Mouse (Mus musculus) G1E (cell line): ENCODE results near the gene Clmp.

ENCODE experiments used
- CTCF ChIP-seq: IDR thresholded peaks from 2 replicates; pipeline ENCODE4 v1.5.1; 2012; ENCODE audit warnings: low read depth, low read length, inconsistent platforms, mixed read lengths
- GATA1 ChIP-seq: IDR thresholded peaks from 2 replicates; pipeline ENCODE4 v1.6.1; 2012; ENCODE audit warnings: borderline replicate concordance, low read length, inconsistent platforms, mixed read lengths
- GATA2 ChIP-seq: IDR thresholded peaks from 2 replicates; pipeline ENCODE4 v1.6.1; 2012; ENCODE audit warnings: low read depth, low read length, inconsistent platforms, borderline replicate concordance
- POLR2AphosphoS5 ChIP-seq: IDR thresholded peaks from 2 replicates; pipeline ENCODE4 v1.6.1; 2012; ENCODE audit warnings: low read depth, low read length, inconsistent platforms; ENCODE audit not compliant: insufficient replicate concordance

DNA sequence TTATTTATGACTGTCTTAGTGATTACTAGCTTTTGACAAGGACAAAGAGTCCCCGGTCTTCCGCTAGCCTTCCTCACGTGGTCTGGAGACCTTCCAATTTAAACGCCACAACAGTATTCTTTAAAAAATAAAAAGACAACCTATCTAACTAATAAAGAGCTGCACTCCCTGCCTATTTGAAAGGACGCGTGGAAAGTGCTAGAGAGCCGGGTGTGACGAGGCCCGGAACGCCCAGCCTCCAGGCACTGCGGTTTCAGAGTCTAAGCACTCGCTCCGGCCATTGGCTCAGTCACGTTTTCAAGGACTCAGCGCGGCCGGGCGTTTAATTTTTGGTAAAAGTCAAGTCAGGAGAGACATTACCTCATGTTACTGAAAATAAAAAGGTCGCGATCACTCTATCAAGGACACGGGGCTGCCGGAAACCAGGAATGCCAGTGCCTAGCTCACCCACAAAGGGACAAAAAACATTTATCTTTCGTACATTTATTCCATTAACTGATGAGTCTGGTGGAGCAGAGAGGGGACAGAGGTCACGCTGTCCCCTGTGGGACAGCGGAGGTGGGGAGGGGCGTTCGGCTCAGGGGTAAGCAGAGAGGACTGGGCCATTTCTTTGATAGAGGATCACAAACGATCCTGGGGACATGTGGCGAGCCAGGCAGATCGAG is 114.2 kb downstream of the Clmp start:
- TF ChIP-seq CTCF (no peak), GATA2 (no peak), POLR2AphosphoS5 (no peak), GATA1 (no peak)
